Mouse (Mus musculus): ENCODE data around the gene Ptpn5. TPM values are rescaled to one million over a fixed set of nuclear protein-coding genes. Genes with fewer than 3 reads are reported as not detected.

The Ptpn5 gene
- polyA plus RNA-seq, 1 experiment from 2014 or later = 102 TPM

DNA sequence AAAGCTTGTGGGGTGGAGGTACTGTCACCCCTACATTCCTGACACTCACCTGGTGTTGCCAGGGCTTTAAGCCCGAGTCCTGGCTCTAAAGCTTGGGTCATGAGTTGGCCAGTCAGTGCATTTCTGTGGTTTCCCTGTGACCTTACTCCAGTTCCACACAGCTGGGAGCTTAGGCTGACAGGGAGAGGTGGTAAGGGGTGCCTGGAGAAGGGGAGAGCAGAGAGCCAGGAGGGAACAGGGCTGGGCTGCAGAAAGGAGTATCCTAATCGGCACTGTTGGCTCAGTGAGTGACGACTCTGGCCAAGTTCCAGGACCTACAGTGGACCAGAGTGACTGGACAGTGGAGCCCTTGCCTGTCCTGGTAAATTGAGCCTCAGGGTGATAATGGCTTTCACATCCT lies 81.2 kb downstream of the Ptpn5 start:
- ATAC-seq = no peak
- no peaks in the 10 kb centered on the region; the same call in none of the 2 replicates for H3K27me3 ChIP-seq
- H3K4me1 ChIP-seq (replicated peaks) = peaks cover 24% of the 10 kb centered on the region
- H3K9me3 ChIP-seq = no peaks in the 10 kb centered on the region
- H3K9ac ChIP-seq (replicated peaks) = peak overlapping the region; percentile 86; the same call in 1 of the 2 replicates
- peaks cover 18% of the 10 kb centered on the region for H3K36me3 ChIP-seq
- no peak overlapping the region for H3K27ac ChIP-seq
- H3K4me2 ChIP-seq (replicated peaks) = peak overlapping the region; percentile 80
- WGBS = 57% methylated on average over 3 of the region's 3 CpGs
- H3K4me3 ChIP-seq (replicated peaks) = peak overlapping the region; percentile 75

DNA sequence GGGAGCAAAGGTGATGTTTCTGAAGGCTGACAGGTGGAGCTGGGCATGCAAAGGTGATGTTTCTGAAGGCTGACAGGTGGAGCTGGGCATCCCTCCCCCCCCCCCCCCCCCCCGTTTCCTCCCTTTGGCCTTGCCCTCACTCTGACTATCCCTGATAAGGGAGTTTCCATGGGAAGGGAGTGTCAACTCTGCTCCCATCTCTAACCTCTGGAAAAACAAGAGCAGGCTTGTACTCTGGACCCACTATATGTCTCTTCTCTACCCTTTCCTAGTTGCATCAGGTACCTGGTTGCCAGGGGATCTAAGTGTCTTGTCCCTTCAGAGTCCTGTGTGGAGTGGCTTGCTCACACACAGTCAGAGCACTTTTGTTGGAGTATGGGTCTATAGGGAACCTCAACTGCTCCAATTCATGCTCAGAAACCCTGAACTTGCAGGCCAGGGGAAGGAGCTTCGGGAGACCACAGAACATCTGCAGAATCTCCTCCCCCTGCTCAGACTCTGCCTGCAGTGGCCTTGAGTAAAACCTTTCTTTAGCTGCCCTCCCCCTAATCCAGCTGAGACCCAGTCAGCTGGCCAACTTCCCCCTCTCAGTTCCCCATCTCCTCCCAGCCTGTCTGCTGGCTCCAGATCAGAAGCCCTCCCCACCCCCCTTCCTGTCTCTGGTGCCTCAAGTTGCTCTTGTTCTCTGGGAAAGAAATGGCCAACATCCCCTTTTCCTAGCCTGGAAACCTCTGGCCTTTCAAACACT lies 81.9 kb downstream of the Ptpn5 start:
- H3K4me3 ChIP-seq (replicated peaks) = peak overlapping the region; percentile 75
- H3K4me1 ChIP-seq (replicated peaks) = peaks cover 24% of the 10 kb centered on the region
- H3K4me2 ChIP-seq (replicated peaks) = peak overlapping the region; percentile 80
- no peaks in the 10 kb centered on the region; the same call in none of the 2 replicates for H3K27me3 ChIP-seq
- no peak overlapping the region for H3K27ac ChIP-seq
- ATAC-seq = no peak; the same call in 1 of the 2 replicates
- H3K9ac ChIP-seq (replicated peaks) = peak overlapping the region; percentile 86
- H3K36me3 ChIP-seq = peaks cover 18% of the 10 kb centered on the region
- 4% methylated on average over 2 of the region's 2 CpGs for WGBS
- no peaks in the 10 kb centered on the region for H3K9me3 ChIP-seq

DNA sequence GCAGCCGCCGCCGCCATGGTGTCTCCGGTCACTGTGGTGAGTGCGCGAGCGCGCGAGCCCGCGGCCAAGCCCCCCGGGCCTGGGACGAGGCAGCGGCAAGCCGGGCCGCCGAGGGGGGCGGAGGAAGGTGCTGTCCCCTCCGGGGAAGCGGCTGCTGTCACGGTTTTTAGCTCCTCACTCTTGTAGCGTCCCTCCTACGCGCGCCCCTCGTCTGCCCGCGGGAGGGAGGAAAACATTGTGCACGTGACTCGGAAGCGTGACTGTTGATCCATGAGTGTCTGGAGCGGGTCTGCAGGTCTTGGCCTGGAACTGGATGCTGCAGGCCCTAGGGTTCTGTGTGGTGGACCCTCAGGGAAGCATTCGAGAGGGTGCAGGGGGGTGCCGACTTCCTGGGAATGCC lies 82.7 kb downstream of the Ptpn5 start:
- H3K27ac ChIP-seq = peak overlapping the region; percentile 90
- under 1% methylated on average over 34 of the region's 34 CpGs for WGBS

DNA sequence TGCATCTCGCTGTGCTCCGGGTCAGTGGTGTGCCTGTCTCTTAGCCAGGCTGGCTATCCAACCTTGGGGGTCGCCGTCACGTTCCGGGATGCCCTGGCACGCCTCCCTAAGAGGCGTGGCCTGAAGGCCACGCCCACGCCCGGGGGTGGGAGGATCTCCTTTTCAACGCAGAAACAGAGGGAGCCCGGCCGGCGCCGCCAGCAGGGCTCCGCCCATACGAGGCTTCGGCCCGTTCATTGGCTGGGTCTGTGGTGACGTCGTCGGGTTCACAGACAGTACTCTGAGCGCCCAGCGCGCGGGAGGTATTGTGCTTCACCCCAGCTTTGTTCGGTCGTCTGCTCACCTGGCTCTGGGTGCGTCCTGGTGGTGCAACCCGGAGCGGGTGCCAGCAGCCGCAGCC lies 83.1 kb downstream of the Ptpn5 start, which contains the start of gene Tmem86a:
TSS of gene Tmem86a (plus strand) at position 236 of the 400 bp plus-strand sequence.
- ATAC-seq = peak; percentile 98

More for the DNA sequence above, 82.7 kb downstream of the Ptpn5 start:
- Histone ChIP-seq H3K36me3 (peaks cover 18% of the 10 kb centered on the region), H3K9me3 (no peaks in the 10 kb centered on the region), H3K4me2 (replicated peaks) (peak overlapping the region; percentile 80), H3K4me3 (replicated peaks) (peak overlapping the region; percentile 75), H3K9ac (replicated peaks) (peak overlapping the region; percentile 86), H3K27me3 (no peaks in the 10 kb centered on the region; the same call in none of the 2 replicates), H3K4me1 (replicated peaks) (peaks cover 24% of the 10 kb centered on the region)
- peak; percentile 75 for ATAC-seq

DNA sequence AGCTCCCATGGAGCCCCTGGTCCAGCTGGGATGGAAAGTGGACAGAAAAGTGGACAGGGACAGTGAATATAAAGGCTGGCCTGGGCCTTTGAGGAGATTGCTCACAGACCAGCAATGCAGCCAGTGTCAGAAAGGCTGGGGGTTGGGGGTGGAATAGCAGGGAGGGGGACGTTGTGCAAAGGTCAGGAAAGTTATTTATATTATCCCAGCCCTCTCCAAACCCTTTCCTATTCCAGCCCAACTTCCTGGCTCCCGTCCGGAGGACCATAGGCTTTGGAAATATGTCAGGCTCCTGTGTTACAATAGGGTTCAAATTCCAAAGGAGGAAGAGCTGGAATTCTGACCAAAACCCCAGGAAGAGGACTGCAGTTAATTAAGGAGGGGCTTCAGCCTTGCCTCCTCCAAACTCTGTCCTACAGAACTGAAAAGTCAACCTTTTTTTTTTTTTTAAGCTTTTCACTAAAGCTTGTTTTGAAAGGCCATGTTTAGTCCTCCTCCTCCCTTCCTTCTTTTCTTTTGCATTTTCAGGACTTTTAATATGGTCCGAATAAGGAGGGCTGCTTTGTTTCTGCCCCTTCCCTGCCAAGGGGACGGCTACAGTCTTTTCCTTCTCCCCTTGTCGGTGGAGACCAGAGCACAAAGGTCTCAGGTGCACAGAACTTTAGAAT lies 90.5 kb downstream of the Ptpn5 start:
- no peak for ATAC-seq
- no peaks in the 10 kb centered on the region for H3K27me3 ChIP-seq
- H3K9me3 ChIP-seq = no peaks in the 10 kb centered on the region
- H3K36me3 ChIP-seq = no peaks in the 10 kb centered on the region
- H3K4me3 ChIP-seq (replicated peaks) = no peak overlapping the region
- WGBS = 59% methylated on average over 6 of the region's 6 CpGs
- H3K4me2 ChIP-seq (replicated peaks) = no peak overlapping the region
- no peak overlapping the region for H3K9ac ChIP-seq (replicated peaks)
- no peak overlapping the region for H3K27ac ChIP-seq
- no peaks in the 10 kb centered on the region for H3K4me1 ChIP-seq (replicated peaks)

More for the DNA sequence above, 83.1 kb downstream of the Ptpn5 start, which contains the start of gene Tmem86a:
- Histone ChIP-seq H3K9me3 (no peaks in the 10 kb centered on the region), H3K4me2 (replicated peaks) (peak within 1 kb of the TSS; percentile 80), H3K4me3 (replicated peaks) (peak within 1 kb of the TSS; percentile 75), H3K4me1 (replicated peaks) (peaks cover 24% of the 10 kb centered on the region), H3K27me3 (no peaks in the 10 kb centered on the region; the same call in none of the 2 replicates), H3K9ac (replicated peaks) (peak within 1 kb of the TSS; percentile 86), H3K27ac (peak within 1 kb of the TSS; percentile 90), H3K36me3 (peaks cover 18% of the 10 kb centered on the region)
- under 1% methylated on average over 33 of the region's 33 CpGs for WGBS

DNA sequence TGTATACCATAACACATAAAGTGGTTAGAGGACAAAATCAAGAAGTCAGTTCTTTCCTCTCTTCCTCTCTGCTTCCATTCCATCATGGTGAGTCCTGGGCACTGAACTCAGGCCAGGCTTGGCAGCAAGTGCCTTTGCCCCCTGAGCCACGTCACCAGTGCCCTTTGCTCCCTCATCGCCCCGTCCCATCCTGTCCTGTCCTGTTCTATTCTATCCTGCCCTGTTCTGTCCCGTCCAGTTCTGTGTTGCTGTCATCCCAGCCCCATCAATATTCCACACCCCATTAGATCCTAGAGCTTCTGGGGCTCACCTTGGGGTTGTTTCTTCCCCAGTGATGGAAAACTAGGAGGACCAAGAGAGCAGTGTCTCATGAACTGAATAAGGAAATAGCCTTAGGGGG lies 91.4 kb downstream of the Ptpn5 start:
- H3K4me1 ChIP-seq (replicated peaks) = no peaks in the 10 kb centered on the region
- H3K27me3 ChIP-seq = no peaks in the 10 kb centered on the region
- no peaks in the 10 kb centered on the region for H3K36me3 ChIP-seq
- no peaks in the 10 kb centered on the region for H3K9me3 ChIP-seq
- ATAC-seq = no peak
- H3K9ac ChIP-seq (replicated peaks) = no peak overlapping the region
- no peak overlapping the region for H3K27ac ChIP-seq
- H3K4me3 ChIP-seq (replicated peaks) = no peak overlapping the region
- 80% methylated on average over 4 of the region's 4 CpGs for WGBS
- no peak overlapping the region for H3K4me2 ChIP-seq (replicated peaks)

DNA sequence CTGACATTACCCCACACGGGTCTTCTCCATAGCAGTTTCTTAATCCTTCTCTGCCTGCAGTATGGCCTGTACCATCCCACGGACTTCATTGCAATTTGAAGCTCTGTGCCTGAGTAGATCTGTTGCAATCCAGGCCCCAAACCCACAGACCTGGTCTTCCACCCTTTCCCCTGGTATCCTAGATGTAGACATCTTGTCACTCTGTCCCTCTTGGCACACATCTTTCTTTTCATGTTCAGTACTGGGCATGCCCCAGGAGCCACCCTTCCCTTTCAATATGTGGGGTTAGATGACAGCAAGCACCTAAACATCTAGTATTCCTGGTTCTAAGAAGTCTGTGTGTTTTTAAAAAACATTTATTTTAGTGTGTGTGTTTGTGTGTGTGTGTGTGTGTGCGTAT lies 91.8 kb downstream of the Ptpn5 start:
- Histone ChIP-seq H3K36me3 (no peaks in the 10 kb centered on the region), H3K4me1 (replicated peaks) (no peaks in the 10 kb centered on the region), H3K9ac (replicated peaks) (no peak overlapping the region), H3K27ac (no peak overlapping the region), H3K9me3 (no peaks in the 10 kb centered on the region), H3K4me2 (replicated peaks) (no peak overlapping the region), H3K27me3 (no peaks in the 10 kb centered on the region), H3K4me3 (replicated peaks) (no peak overlapping the region)
- 84% methylated on average over 3 of the region's 3 CpGs for WGBS
- no peak for ATAC-seq

DNA sequence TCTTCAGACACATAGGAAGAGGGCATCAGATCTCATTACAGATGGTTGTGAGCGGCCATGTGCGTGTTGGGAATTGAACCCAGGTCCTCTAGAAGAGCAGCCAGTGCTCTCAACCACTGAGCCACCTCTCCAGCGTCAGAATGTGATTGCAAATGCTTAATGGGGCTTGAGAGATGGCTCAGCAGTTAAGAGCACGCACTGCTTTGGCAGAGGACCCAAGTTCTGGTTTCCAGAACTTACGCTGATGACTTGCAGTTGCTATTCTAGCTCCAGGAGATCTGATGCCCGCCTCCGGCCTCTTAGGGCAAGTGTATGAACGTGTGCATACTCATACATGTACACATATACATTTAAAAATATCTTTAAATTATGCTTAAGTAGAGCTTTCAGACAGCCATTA lies 98.1 kb downstream of the Ptpn5 start:
- H3K36me3 ChIP-seq = no peaks in the 10 kb centered on the region
- H3K4me3 ChIP-seq (replicated peaks) = no peak overlapping the region
- no peak overlapping the region for H3K4me2 ChIP-seq (replicated peaks)
- WGBS = 82% methylated on average over 8 of the region's 8 CpGs
- no peaks in the 10 kb centered on the region for H3K27me3 ChIP-seq
- ATAC-seq = no peak
- H3K9ac ChIP-seq (replicated peaks) = no peak overlapping the region
- H3K4me1 ChIP-seq (replicated peaks) = no peaks in the 10 kb centered on the region
- H3K27ac ChIP-seq = no peak overlapping the region
- no peaks in the 10 kb centered on the region for H3K9me3 ChIP-seq

DNA sequence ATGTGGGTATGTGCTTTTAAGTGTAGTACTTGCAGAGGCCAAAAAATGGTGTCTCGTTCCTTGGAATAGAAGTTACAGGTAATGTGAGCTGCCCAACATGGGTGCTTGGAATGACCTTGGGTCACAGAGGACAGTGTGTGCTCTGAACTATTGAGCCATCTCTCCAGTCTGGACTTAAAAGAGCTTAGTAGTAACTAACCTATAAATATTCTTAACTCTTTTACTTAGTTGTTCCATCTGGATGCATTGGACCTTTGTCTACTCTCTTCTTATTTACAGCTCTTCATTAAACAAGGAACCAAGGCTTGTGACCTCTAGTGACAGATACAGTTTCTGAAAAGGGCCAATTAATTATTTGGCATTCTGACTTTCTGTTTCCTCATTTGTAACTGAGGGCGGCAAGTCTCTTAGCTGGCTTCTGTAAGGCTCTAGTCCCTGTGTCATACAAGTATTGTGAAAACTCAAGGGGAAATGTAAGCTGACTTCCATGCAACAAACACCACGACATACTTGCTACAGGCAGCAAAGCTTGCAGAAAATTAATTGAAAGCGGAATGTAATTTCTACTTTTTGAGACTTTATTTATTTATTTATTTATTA lies 98.6 kb downstream of the Ptpn5 start:
- H3K4me3 ChIP-seq (replicated peaks) = no peak overlapping the region
- ATAC-seq = no peak
- H3K4me1 ChIP-seq (replicated peaks) = no peaks in the 10 kb centered on the region
- no peak overlapping the region for H3K27ac ChIP-seq
- no peaks in the 10 kb centered on the region for H3K36me3 ChIP-seq
- H3K27me3 ChIP-seq = no peaks in the 10 kb centered on the region
- H3K4me2 ChIP-seq (replicated peaks) = no peak overlapping the region
- 89% methylated on average over 4 of the region's 4 CpGs for WGBS
- no peak overlapping the region for H3K9ac ChIP-seq (replicated peaks)
- H3K9me3 ChIP-seq = no peaks in the 10 kb centered on the region

DNA sequence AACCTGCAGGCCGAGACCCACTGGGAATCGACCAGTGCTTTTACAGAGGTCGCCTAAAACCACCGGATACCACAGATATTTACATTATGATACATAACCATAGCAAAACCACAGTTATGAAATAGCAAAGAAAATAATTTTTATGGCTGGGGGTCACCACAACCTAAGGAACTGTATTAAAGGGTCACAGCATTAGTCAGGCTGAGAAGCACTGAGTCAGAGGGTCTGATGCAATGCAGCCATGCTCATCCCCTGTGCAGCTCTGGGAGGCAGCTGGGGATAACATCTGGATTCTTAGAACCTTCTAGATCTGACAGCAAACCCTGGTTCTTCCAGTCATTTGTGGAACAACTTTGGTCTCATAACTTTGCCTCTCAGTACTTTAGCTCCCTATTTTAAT lies 102.1 kb downstream of the Ptpn5 start:
- H3K27me3 ChIP-seq = no peaks in the 10 kb centered on the region
- H3K4me1 ChIP-seq (replicated peaks) = no peaks in the 10 kb centered on the region
- H3K9ac ChIP-seq (replicated peaks) = no peak overlapping the region
- 89% methylated on average over 4 of the region's 4 CpGs for WGBS
- no peak for ATAC-seq
- no peaks in the 10 kb centered on the region for H3K9me3 ChIP-seq
- no peak overlapping the region for H3K27ac ChIP-seq
- no peaks in the 10 kb centered on the region for H3K36me3 ChIP-seq
- no peak overlapping the region for H3K4me2 ChIP-seq (replicated peaks)
- H3K4me3 ChIP-seq (replicated peaks) = no peak overlapping the region

DNA sequence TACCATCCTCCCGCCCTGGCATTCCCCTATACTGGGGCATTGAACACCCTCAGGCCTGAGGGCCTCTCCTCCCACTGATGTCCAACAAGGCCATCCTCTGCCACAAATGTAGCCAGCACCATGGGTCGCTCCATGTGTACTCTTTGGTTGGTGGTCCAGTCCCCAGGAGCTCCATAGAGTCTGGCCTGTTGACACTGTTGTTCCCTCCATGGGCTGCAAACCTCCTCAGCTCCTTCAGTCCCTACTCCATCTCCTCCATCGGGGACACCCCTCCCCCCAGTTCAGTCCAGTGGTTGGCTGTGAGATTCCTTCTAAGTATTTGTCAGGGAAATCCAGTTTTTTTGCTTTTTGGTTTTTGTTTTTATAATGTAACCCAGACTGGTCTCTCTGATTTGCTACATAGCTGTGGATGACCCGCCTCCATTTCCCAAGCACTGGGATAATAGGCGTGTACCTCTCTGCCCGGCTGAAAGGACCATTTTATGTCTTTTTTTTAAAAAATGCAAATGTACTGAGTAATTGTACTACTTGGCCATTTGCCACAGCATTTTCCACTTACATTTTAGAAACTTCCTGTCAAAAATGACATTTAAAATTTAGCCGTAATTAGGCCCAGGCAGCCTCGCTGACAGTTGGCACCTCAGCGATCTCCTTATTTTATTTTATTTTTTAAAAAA lies 102.8 kb downstream of the Ptpn5 start:
- Histone ChIP-seq H3K36me3 (no peaks in the 10 kb centered on the region), H3K9me3 (no peaks in the 10 kb centered on the region), H3K4me2 (replicated peaks) (no peak overlapping the region), H3K9ac (replicated peaks) (no peak overlapping the region), H3K4me3 (replicated peaks) (no peak overlapping the region), H3K27me3 (no peaks in the 10 kb centered on the region), H3K27ac (no peak overlapping the region), H3K4me1 (replicated peaks) (no peaks in the 10 kb centered on the region)
- 85% methylated on average over 9 of the region's 9 CpGs for WGBS
- ATAC-seq = no peak
